ENCODE assay signal across 8 mouse cellular contexts in genomic region chr10:34207503-34207850, GRCm38 (mm10). TPM values are rescaled to one million over a fixed set of nuclear protein-coding genes. Genes with fewer than 3 reads are reported as not detected.
DNase-seq lines count a peak whose midpoint lies in the region; ATAC-seq lines count a peak whose summit lies in the region.

Gene Dse, minus strand, starts transcription at chr10:34207715.

- no peaks in the 10 kb centered on the region for H3K36me3 ChIP-seq in kidney, embryonic 14.5 days (ENCODE audit: control insufficient read depth, insufficient read depth, low read length)
- H3K36me3 ChIP-seq in hindbrain, embryonic 15.5 days: no peaks in the 10 kb centered on the region
- H3K36me3 ChIP-seq in midbrain, embryonic 11.5 days (ENCODE audit: control insufficient read depth, insufficient read depth, low read length): no peaks in the 10 kb centered on the region

- peak within 1 kb of the TSS; percentile 70 for H3K27ac ChIP-seq in kidney, embryonic 14.5 days (ENCODE audit: low read depth, low read length)
- H3K27ac ChIP-seq in hindbrain, embryonic 15.5 days (replicated peaks): peak within 1 kb of the TSS; percentile 83
- peak within 1 kb of the TSS; percentile 55 for H3K27ac ChIP-seq in midbrain, embryonic 11.5 days (ENCODE audit: low read depth, low read length)

- H3K4me1 ChIP-seq in kidney, embryonic 14.5 days (ENCODE audit: control insufficient read depth, insufficient read depth, low read length): 0 out of 2 replicates have a peak, but pooled peaks cover 2% of the 10 kb centered on the region
- H3K4me1 ChIP-seq in hindbrain, embryonic 15.5 days (replicated peaks): peaks cover 4% of the 10 kb centered on the region; the same call in 1 of the 2 replicates
- peaks cover 3% of the 10 kb centered on the region; the same call in 1 of the 2 replicates for H3K4me1 ChIP-seq in midbrain, embryonic 11.5 days (ENCODE audit: control insufficient read depth, insufficient read depth, low read length)

- ATAC-seq in kidney, embryonic 14.5 days (ENCODE audit: low FRiP score, low TSS enrichment): peak; percentile 29; the same call in 1 of the 2 replicates
- no peak; the same call in 1 of the 2 replicates for ATAC-seq in hindbrain, embryonic 15.5 days (ENCODE audit: low FRiP score, low read depth)
- ATAC-seq in midbrain, embryonic 11.5 days (ENCODE audit: low FRiP score): peak; percentile 25
- ATAC-seq in CD4-positive, CD25-positive, alpha-beta regulatory T cell, adult 4 months: no peak

- H3K9me3 ChIP-seq in kidney, embryonic 14.5 days (ENCODE audit: control insufficient read depth, low read length): no peaks in the 10 kb centered on the region
- no peaks in the 10 kb centered on the region for H3K9me3 ChIP-seq in hindbrain, embryonic 15.5 days
- no peaks in the 10 kb centered on the region for H3K9me3 ChIP-seq in midbrain, embryonic 11.5 days (ENCODE audit: control insufficient read depth, low read length)

- peak within 1 kb of the TSS; percentile 60 for H3K4me3 ChIP-seq in kidney, embryonic 14.5 days (ENCODE audit: low read length)
- peak within 1 kb of the TSS; percentile 92 for H3K4me3 ChIP-seq in hindbrain, embryonic 15.5 days
- peak within 1 kb of the TSS; percentile 65 for H3K4me3 ChIP-seq in midbrain, embryonic 11.5 days (ENCODE audit: low read depth, low read length)

- peak within 1 kb of the TSS; percentile 60 for H3K4me2 ChIP-seq in kidney, embryonic 14.5 days (replicated peaks; ENCODE audit: low read depth, low read length)
- peak within 1 kb of the TSS; percentile 90 for H3K4me2 ChIP-seq in hindbrain, embryonic 15.5 days
- H3K4me2 ChIP-seq in midbrain, embryonic 11.5 days: peak within 1 kb of the TSS; percentile 69

- H3K9ac ChIP-seq in kidney, embryonic 14.5 days (ENCODE audit: low read depth, low read length): peak within 1 kb of the TSS; percentile 75
- H3K9ac ChIP-seq in hindbrain, embryonic 15.5 days: peak within 1 kb of the TSS; percentile 71
- peak within 1 kb of the TSS; percentile 76 for H3K9ac ChIP-seq in midbrain, embryonic 11.5 days (ENCODE audit: low read length)

- no peaks in the 10 kb centered on the region for H3K27me3 ChIP-seq in kidney, embryonic 14.5 days (ENCODE audit: control insufficient read depth, insufficient read depth, low read length)
- no peaks in the 10 kb centered on the region for H3K27me3 ChIP-seq in hindbrain, embryonic 15.5 days
- no peaks in the 10 kb centered on the region for H3K27me3 ChIP-seq in midbrain, embryonic 11.5 days (ENCODE audit: control insufficient read depth, insufficient read depth, low read length)

- DNase-seq in kidney, postnatal 14 days: no peak
- DNase-seq in Muller cell, postnatal 12 days (ENCODE audit: inconsistent ontology term): peak; percentile 84
- DNase-seq in embryo, embryonic 11.5 days (ENCODE audit: low read depth, low spot score): peak; percentile 61
- DNase-seq in midbrain, embryonic 11.5 days (ENCODE audit: low spot score, missing footprints): peak; percentile 98
- DNase-seq in thymus, postnatal 0 days (ENCODE audit: low spot score): no peak

- WGBS in kidney, embryonic 14.5 days: 0% methylated on average over 11 of the region's 14 CpGs
- under 1% methylated on average over 14 of the region's 14 CpGs for WGBS in hindbrain, embryonic 15.5 days
- WGBS in midbrain, embryonic 11.5 days: under 1% methylated on average over 14 of the region's 14 CpGs

RNA-seq across cellular contexts. Expression of gene Dse, which starts in this region (rescaled TPM):
- 12.8 and 24.1 TPM in 2 replicates for polyA plus RNA-seq in kidney, embryonic 14.5 days (2014; fragmentation: Nextera tagmentation; extraction: Ambion mirVana)
- 6.5 and 7.6 TPM in 2 replicates for polyA plus RNA-seq in hindbrain, embryonic 15.5 days (2015; fragmentation: Nextera tagmentation; extraction: Ambion mirVana)
- polyA plus RNA-seq in midbrain, embryonic 11.5 days (2014; fragmentation: Nextera tagmentation; extraction: Ambion mirVana): 21.1 and 24.8 TPM in 2 replicates
- polyA plus RNA-seq in CD4-positive, CD25-positive, alpha-beta regulatory T cell, adult 4 months (2017; shearing (Covaris generic)): 1 to 10 TPM; 1.3 to 2.0 TPM
- polyA plus RNA-seq in thymus, postnatal 0 days (2015; fragmentation: Nextera tagmentation; extraction: Ambion mirVana): 5.1 and 5.5 TPM in 2 replicates

Comparison
In these comparisons a context has a peak if more than half of its experiments do, and no peak if none do; other contexts are left out.
1. ATAC-seq: peak in kidney, embryonic 14.5 days (single experiment) and midbrain, embryonic 11.5 days (single experiment); none in hindbrain, embryonic 15.5 days (single experiment) and CD4-positive, CD25-positive, alpha-beta regulatory T cell, adult 4 months (single experiment).
2. DNase-seq: peak in Muller cell, postnatal 12 days (single experiment), embryo, embryonic 11.5 days (single experiment) and midbrain, embryonic 11.5 days (single experiment); none in kidney, postnatal 14 days (single experiment) and thymus, postnatal 0 days (single experiment).
3. Peak in every context shown above with its lines, with median percentiles within 50 percentile points of each other: H3K27ac ChIP-seq, H3K4me2 ChIP-seq, H3K4me3 ChIP-seq and H3K9ac ChIP-seq.